Mouse (Mus musculus) MEL (cell line): ENCODE data around the gene Rem1. TPM values are rescaled to one million over a fixed set of nuclear protein-coding genes. Genes with fewer than 3 reads are reported as not detected.

Source experiments
- DNase-seq: peaks from one replicate; pipeline ENCODE4 v3.0.0; 2011; ENCODE audit warnings: low read depth, low spot score
- H3K27ac ChIP-seq: 2 replicates; pipeline ENCODE4 v1.5.1; 2012; ENCODE audit warnings: low read depth, mild to moderate bottlenecking, control low read depth, low read length, moderate library complexity; ENCODE audit not compliant: control insufficient read depth
- H3K27me3 ChIP-seq, 2 experiments: fragments of 150-350 bp in 1 of 2; sonication (generic) in 1 of 2; 2 replicates each; pipeline ENCODE4 v1.6.1; 2012; ENCODE audit warnings: low read length in 2 of 2, mild to moderate bottlenecking in 2 of 2, improper control_type of control experiment in 1 of 2, moderate library complexity in 1 of 2; ENCODE audit not compliant: insufficient read depth in 2 of 2, control insufficient read depth in 1 of 2
- H3K36me3 ChIP-seq, 2 experiments: 2 replicates each; pipeline ENCODE4 v1.6.1; 2012 to 2014; ENCODE audit warnings: low read length in 2 of 2, improper control_type of control experiment in 1 of 2, inconsistent platforms in 1 of 2, mild to moderate bottlenecking in 1 of 2; ENCODE audit not compliant: insufficient read depth in 2 of 2, control insufficient read depth in 1 of 2
- H3K4me1 ChIP-seq, 2 experiments: fragments of 150-350 bp in 1 of 2; sonication (generic) in 1 of 2; 2 replicates each; pipeline ENCODE4 v1.6.1; 2012; ENCODE audit warnings: low read length in 2 of 2, improper control_type of control experiment in 1 of 2, mild to moderate bottlenecking in 1 of 2; ENCODE audit not compliant: insufficient read depth in 2 of 2, control insufficient read depth in 1 of 2
- H3K4me3 ChIP-seq, 2 experiments: fragments of 150-350 bp in 1 of 2; sonication (generic) in 1 of 2; 2 replicates each; pipeline ENCODE4 v1.5.1; 2012; ENCODE audit warnings: low read depth in 2 of 2, low read length in 2 of 2, mild to moderate bottlenecking in 2 of 2, moderate library complexity in 2 of 2, control low read depth in 1 of 2, improper control_type of control experiment in 1 of 2; ENCODE audit not compliant: control insufficient read depth in 1 of 2, insufficient read depth in 1 of 2
- H3K79me2 ChIP-seq: 2 replicates; pipeline ENCODE4 v1.6.1; 2012; ENCODE audit warnings: mild to moderate bottlenecking, low read length, moderate library complexity; ENCODE audit not compliant: control insufficient read depth, poor library complexity, insufficient read depth
- H3K9ac ChIP-seq: 2 replicates; pipeline ENCODE4 v1.6.1; 2012; ENCODE audit warnings: low read depth, mild to moderate bottlenecking, control low read depth, low read length, moderate library complexity; ENCODE audit not compliant: control insufficient read depth, poor library complexity, severe bottlenecking
- H3K9me3 ChIP-seq: fragments of 150-350 bp; sonication (generic); replicated peaks from 2 replicates; pipeline ENCODE4 v1.6.1; 2012; ENCODE audit warnings: mild to moderate bottlenecking, low read length, improper control_type of control experiment, moderate library complexity; ENCODE audit not compliant: insufficient read depth
- BHLHE40 ChIP-seq: IDR thresholded peaks from 2 replicates; pipeline ENCODE4 v1.6.1; 2012; ENCODE audit warnings: low read depth, mild to moderate bottlenecking, inconsistent platforms, low read length, improper control_type of control experiment, borderline replicate concordance
- CHD2 ChIP-seq: IDR thresholded peaks from 2 replicates; pipeline ENCODE4 v1.6.1; 2011; ENCODE audit warnings: low read length, improper control_type of control experiment
- GABPA ChIP-seq: IDR thresholded peaks from 2 replicates; pipeline ENCODE4 v1.6.1; 2012; ENCODE audit warnings: low read depth, mild to moderate bottlenecking, inconsistent platforms, low read length, improper control_type of control experiment, moderate library complexity
- GATA1 ChIP-seq: IDR thresholded peaks from 2 replicates; pipeline ENCODE4 v1.6.1; 2011; ENCODE audit warnings: low read depth, low read length, improper control_type of control experiment
- KAT2A ChIP-seq: conservative IDR thresholded peaks from 2 replicates; pipeline ENCODE4 v1.6.1; 2012; ENCODE audit warnings: low read depth, low read length, improper control_type of control experiment, inconsistent platforms
- MAFK ChIP-seq: IDR thresholded peaks from 2 replicates; pipeline ENCODE4 v1.6.1; 2011; ENCODE audit warnings: low read depth, mild to moderate bottlenecking, low read length, improper control_type of control experiment, borderline replicate concordance
- MAX ChIP-seq: IDR thresholded peaks from 2 replicates; pipeline ENCODE4 v1.6.1; 2011; ENCODE audit warnings: low read length, improper control_type of control experiment
- MAZ ChIP-seq: IDR thresholded peaks from 2 replicates; pipeline ENCODE4 v1.6.1; 2012; ENCODE audit warnings: low read depth, mild to moderate bottlenecking, inconsistent platforms, low read length, improper control_type of control experiment
- MEF2A ChIP-seq: IDR thresholded peaks from 2 replicates; pipeline ENCODE4 v1.6.1; 2014; ENCODE audit warnings: low read depth, mild to moderate bottlenecking, inconsistent platforms, low read length, improper control_type of control experiment; ENCODE audit not compliant: poor library complexity, insufficient replicate concordance, severe bottlenecking; ENCODE audit errors: extremely low read depth
- MXI1 ChIP-seq: IDR thresholded peaks from 2 replicates; pipeline ENCODE4 v1.6.1; 2011; ENCODE audit warnings: mild to moderate bottlenecking, low read depth, low read length, improper control_type of control experiment
- MYB ChIP-seq: IDR thresholded peaks from 2 replicates; pipeline ENCODE4 v1.6.1; 2011; ENCODE audit warnings: mild to moderate bottlenecking, low read depth, low read length, improper control_type of control experiment
- NELFE ChIP-seq: IDR thresholded peaks from 2 replicates; pipeline ENCODE4 v1.6.1; 2011; ENCODE audit warnings: low read depth, low read length, improper control_type of control experiment
- NRF1 ChIP-seq: IDR thresholded peaks from 2 replicates; pipeline ENCODE4 v1.6.1; 2014; ENCODE audit warnings: low read depth, mild to moderate bottlenecking, inconsistent platforms, low read length, improper control_type of control experiment, moderate library complexity; ENCODE audit not compliant: poor library complexity, insufficient read depth, severe bottlenecking
- POLR2AphosphoS5 ChIP-seq: IDR thresholded peaks from 2 replicates; pipeline ENCODE4 v1.6.1; 2012; ENCODE audit warnings: low read depth, borderline replicate concordance, mild to moderate bottlenecking, inconsistent platforms, low read length, moderate library complexity, mixed read lengths
- RAD21 ChIP-seq: IDR thresholded peaks from 2 replicates; pipeline ENCODE4 v1.6.1; 2011; ENCODE audit warnings: mild to moderate bottlenecking, low read depth, low read length, improper control_type of control experiment
- RCOR1 ChIP-seq: IDR thresholded peaks from 2 replicates; pipeline ENCODE4 v1.6.1; 2012; ENCODE audit warnings: low read depth, mild to moderate bottlenecking, inconsistent platforms, low read length, improper control_type of control experiment
- SIN3A ChIP-seq: IDR thresholded peaks from 2 replicates; pipeline ENCODE4 v1.6.1; 2012; ENCODE audit warnings: low read length, improper control_type of control experiment, inconsistent platforms
- UBTF ChIP-seq: IDR thresholded peaks from 2 replicates; pipeline ENCODE4 v1.6.1; 2012; ENCODE audit warnings: low read depth, mild to moderate bottlenecking, inconsistent platforms, low read length, improper control_type of control experiment, moderate library complexity, borderline replicate concordance; ENCODE audit not compliant: insufficient read depth
- USF1 ChIP-seq: IDR thresholded peaks from 2 replicates; pipeline ENCODE4 v1.6.1; 2014; ENCODE audit warnings: low read depth, mild to moderate bottlenecking, inconsistent platforms, low read length, improper control_type of control experiment, moderate library complexity
- ZC3H11A ChIP-seq: IDR thresholded peaks from 2 replicates; pipeline ENCODE4 v1.6.1; 2012; ENCODE audit warnings: low read depth, mild to moderate bottlenecking, inconsistent platforms, low read length, improper control_type of control experiment
- ZKSCAN1 ChIP-seq: IDR thresholded peaks from 2 replicates; pipeline ENCODE4 v1.6.1; 2012; ENCODE audit warnings: low read depth, mild to moderate bottlenecking, inconsistent platforms, low read length, improper control_type of control experiment, moderate library complexity
- polyA plus RNA-seq, 2 experiments: library from polyadenylated mRNA; stranded (reverse) in 1 of 2; unstranded in 1 of 2; fragments of >175 nt in 1 of 2; fragments of >200 nt in 1 of 2; gene quantifications; 2 replicates each; pipeline versions ENCODE4 v1.2.1 to v1.2.4; 2012; ENCODE audit warnings: low replicate concordance in 2 of 2, low read depth in 1 of 2; ENCODE audit not compliant: insufficient read length in 2 of 2, insufficient read depth in 1 of 2, missing spikeins in 1 of 2
- total RNA-seq: library from RNA; depleted of rRNA; stranded (reverse); fragments of 300-350 nt; gene quantifications from 2 replicates; pipeline ENCODE4 v1.2.3, GENCODE M21; 2012

The Rem1 gene
- total and polyA plus RNA-seq, 3 experiments = not detected

DNA sequence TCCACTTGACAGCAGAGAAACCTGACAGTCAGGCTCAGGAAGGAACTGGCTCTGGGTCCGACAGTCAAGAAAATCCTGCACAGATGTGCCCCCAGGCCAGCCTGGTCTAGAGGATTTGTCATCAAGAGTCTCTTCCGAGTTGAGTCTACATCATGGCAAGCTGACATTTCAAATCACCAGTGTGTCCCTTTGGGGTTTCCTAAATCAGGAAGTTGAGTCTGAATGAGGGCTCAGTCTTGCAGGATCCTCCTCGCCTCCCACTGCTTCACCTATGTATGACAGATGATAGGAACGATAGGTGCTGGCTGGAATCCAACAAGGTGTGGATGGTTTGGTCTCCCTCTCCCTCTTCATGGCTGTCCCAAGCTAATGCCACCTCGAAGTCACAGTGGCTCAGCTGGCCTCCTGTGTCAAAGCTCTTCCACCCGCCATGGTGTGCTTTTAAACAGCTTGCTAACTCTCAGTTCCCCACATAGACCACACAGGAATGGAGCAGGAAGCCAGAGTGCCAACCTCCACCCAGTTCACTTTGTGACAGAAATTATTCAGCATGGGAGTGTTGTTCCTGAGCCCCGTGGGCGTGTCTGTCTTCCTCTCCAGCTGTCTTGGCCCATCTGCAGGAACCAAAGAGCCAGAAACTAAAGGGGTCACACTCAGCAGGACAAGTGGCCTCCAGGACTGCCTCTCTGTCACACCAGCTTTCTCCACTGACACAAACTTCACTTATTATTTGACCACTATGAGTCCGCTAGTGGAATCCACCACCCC is 6.2 kb upstream of the Rem1 start:
- H3K27ac ChIP-seq = no peak overlapping the region
- no peaks in the 10 kb centered on the region for H3K79me2 ChIP-seq
- H3K4me3 ChIP-seq = no peak overlapping the region

DNA sequence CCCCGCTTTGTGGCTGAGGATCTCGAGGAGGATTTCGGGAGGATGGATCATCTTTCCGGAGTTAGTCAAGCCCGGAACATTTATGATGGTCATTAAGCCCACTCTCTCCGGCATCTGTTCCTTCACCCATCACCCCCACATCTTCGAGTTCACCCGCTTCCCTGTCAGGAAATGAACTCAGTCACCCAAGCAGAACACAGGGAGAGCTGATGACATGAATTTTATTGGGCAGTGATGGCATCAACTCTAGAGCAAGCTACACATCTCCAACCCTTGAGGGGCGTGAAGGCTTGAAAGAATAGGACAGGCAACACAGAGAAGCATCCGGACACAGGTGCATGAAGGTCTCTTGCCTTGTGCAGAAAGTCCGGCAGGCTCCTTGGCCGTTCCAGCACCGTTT is 4.6 kb upstream of the Rem1 start:
- Histone ChIP-seq H3K4me3 (no peak overlapping the region), H3K36me3 (no peaks in the 10 kb centered on the region), H3K9me3 (no peaks in the 10 kb centered on the region), H3K79me2 (no peaks in the 10 kb centered on the region), H3K4me1 (no peaks in the 10 kb centered on the region), H3K9ac (no peak overlapping the region), H3K27ac (no peak overlapping the region)
- DNase-seq = no peak
- TF ChIP-seq MAFK (no peak), NRF1 (no peak)
- TF ChIP-seq, all 39 proteins: peak for 0
- H3K27me3 ChIP-seq = peaks cover 0 to 1% of the 10 kb centered on the region in 2 experiments; a peak in 1 of 4 replicates

More for the DNA sequence above, 6.2 kb upstream of the Rem1 start:
- no peaks in the 10 kb centered on the region for H3K9me3 ChIP-seq
- H3K27me3 ChIP-seq = peaks cover 0 to 1% of the 10 kb centered on the region in 2 experiments; a peak in 1 of 4 replicates
- no peaks in the 10 kb centered on the region; a peak in 1 of 4 replicates for H3K4me1 ChIP-seq
- TF ChIP-seq ZC3H11A (no peak), MYB (no peak), BHLHE40 (no peak), USF1 (no peak), CHD2 (no peak), MXI1 (no peak), ZKSCAN1 (no peak), MEF2A (no peak), MAZ (no peak), GATA1 (no peak), RCOR1 (no peak), KAT2A (no peak), MAFK (no peak), UBTF (no peak), GABPA (no peak), MAX (no peak), NELFE (no peak), SIN3A (no peak), POLR2AphosphoS5 (no peak), RAD21 (no peak)
- TF ChIP-seq, all 39 proteins: peak for 0
- no peak for DNase-seq
- no peak overlapping the region for H3K9ac ChIP-seq
- H3K36me3 ChIP-seq = no peaks in the 10 kb centered on the region
